Mouse (Mus musculus) hindbrain, embryonic 11.5 days (tissue): ENCODE data around the gene Farp2. TPM values are rescaled to one million over a fixed set of nuclear protein-coding genes. Genes with fewer than 3 reads are reported as not detected.
"Not testable (repeated sequence)": the region's sequence is repeated elsewhere in the genome, so short reads cannot be mapped to it uniquely, and the experiment has no call there.

Source experiments
- ATAC-seq: fragments of 200-750 bp; cut with Nextera tagmentation; 2 replicates; pipeline ENCODE4 v1.8.0; 2017; ENCODE audit warnings: mild to moderate bottlenecking, moderate TSS enrichment, moderate library complexity; ENCODE audit not compliant: low FRiP score
- DNase-seq: peaks from one replicate; pipeline ENCODE4 v3.0.0-alpha.2; 2015; ENCODE audit warnings: low spot score
- H3K27ac ChIP-seq: fragments of 300-500 bp; sonication (generic); 2 replicates; pipeline ENCODE4 v1.5.1; 2014; ENCODE audit warnings: mild to moderate bottlenecking, low read depth, low read length
- H3K27me3 ChIP-seq: fragments of 300-500 bp; sonication (generic); 2 replicates; pipeline ENCODE4 v1.6.1; 2014; ENCODE audit warnings: mild to moderate bottlenecking, low read length, moderate library complexity, mixed read lengths; ENCODE audit not compliant: control insufficient read depth, insufficient read depth
- H3K36me3 ChIP-seq: fragments of 300-500 bp; sonication (generic); 2 replicates; pipeline ENCODE4 v1.6.1; 2014; ENCODE audit warnings: mild to moderate bottlenecking, low read length, moderate library complexity, mixed read lengths; ENCODE audit not compliant: control insufficient read depth, insufficient read depth
- H3K4me1 ChIP-seq: fragments of 300-500 bp; sonication (generic); replicated peaks from 2 replicates; pipeline ENCODE4 v1.6.1; 2014; ENCODE audit warnings: low read length, mixed read lengths; ENCODE audit not compliant: control insufficient read depth, insufficient read depth
- H3K4me2 ChIP-seq: fragments of 300-500 bp; sonication (generic); replicated peaks from 2 replicates; pipeline ENCODE4 v1.6.1; 2014; ENCODE audit warnings: mild to moderate bottlenecking, low read depth, low read length
- H3K4me3 ChIP-seq: fragments of 300-500 bp; sonication (generic); 2 replicates; pipeline ENCODE4 v1.5.1; 2014; ENCODE audit warnings: low read depth, low read length
- H3K9ac ChIP-seq: fragments of 300-500 bp; sonication (generic); 2 replicates; pipeline ENCODE4 v1.6.1; 2014; ENCODE audit warnings: low read depth, low read length
- H3K9me3 ChIP-seq: fragments of 300-500 bp; sonication (generic); 2 replicates; pipeline ENCODE4 v1.6.1; 2016; ENCODE audit warnings: low read length; ENCODE audit not compliant: control insufficient read depth
- WGBS: fragments of 180-500 bp; shearing (Covaris S2); extraction: QIAGEN DNeasy Blood & Tissue Kit; methylation state at CpG from one replicate; pipeline ENCODE4 v1.1.7; 2014; 5-methylcytosine and 5-hydroxymethylcytosine counted together
- polyA plus RNA-seq: library from polyadenylated mRNA; unstranded; fragments of >200 nt; fragmentation: Nextera tagmentation; extraction: Ambion mirVana; gene quantifications from 2 replicates; pipeline ENCODE4 v1.2.1, GENCODE M21; 2014

Gene Farp2
- polyA plus RNA-seq, 1 experiment from 2014 or later = 6.0 TPM

DNA sequence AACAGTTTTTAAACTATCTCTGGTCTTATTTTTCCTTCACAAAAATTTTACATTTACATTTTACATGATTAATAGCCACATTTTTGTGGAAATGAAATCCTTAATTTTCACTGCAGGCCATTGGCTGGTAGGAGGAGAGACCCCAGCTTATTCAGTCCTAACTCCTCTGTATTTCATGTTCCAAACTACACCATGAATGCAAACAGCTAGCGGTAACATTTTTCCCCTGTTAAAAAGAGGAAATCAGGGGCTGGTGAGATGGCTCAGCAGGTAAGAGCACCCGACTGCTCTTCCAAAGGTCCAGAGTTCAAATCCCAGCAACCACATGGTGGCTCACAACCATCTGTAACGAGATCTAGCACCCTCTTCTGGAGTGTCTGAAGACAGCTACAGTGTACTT is 25.6 kb upstream of the Farp2 start:
- H3K27ac ChIP-seq, H3K36me3 ChIP-seq, DNase-seq, ATAC-seq, H3K9me3 ChIP-seq, H3K9ac ChIP-seq, H3K4me2 ChIP-seq, H3K4me3 ChIP-seq, H3K27me3 ChIP-seq, H3K4me1 ChIP-seq: not testable (repeated sequence)
- WGBS = 99% methylated on average over 2 of the region's 3 CpGs

- H3K27ac ChIP-seq = no peak overlapping the region
- H3K4me1 ChIP-seq = no peaks in the 10 kb centered on the region
- H3K27me3 ChIP-seq = no peaks in the 10 kb centered on the region
- no peaks in the 10 kb centered on the region for H3K36me3 ChIP-seq
- no peak overlapping the region for H3K4me2 ChIP-seq
- H3K4me3 ChIP-seq = no peak overlapping the region
- no peak overlapping the region for H3K9ac ChIP-seq
- DNase-seq (no peak), ATAC-seq (no peak)
- H3K9me3 ChIP-seq = no peaks in the 10 kb centered on the region
- WGBS = 89% methylated on average over 3 of the region's 3 CpGs
Measured at GRCm38 (mm10) chr1:93495312-93495711, 16.6 kb upstream of the Farp2 start.

DNA sequence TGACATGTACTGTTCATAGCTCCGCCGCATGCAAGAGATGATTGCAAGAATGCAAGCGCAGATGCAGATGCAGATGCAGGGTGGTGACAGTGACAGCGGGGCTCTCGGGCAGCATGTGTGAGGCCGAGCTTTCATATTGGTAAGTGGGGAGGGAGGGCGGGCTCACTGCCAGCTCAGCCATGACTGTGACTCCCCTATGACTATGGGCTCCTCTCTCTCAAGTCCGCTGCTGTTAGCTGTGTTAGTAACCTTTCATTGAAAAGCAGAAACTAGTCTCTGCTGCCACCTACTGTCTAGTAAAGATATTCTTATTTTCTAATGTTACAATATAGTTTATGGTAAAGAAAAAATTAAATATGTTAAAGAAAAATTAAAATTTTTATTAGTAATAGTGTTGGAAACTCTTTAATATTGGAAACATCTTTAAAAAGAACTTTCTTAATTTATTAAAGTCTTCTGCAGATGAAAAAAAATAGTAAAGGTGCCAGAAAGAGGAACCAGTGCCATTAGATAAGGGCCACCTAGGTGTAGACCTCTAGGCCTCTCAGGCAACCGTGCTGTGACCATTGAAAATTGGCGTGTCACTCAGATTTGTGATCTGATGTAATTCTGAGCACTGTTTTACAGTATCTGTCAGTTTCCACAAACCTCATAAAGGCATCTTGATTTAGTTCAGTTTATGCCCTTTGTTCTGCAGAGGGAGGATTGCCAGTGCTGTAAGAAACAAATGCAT is 4.8 kb upstream of the Farp2 start:
- Histone ChIP-seq H3K9ac (no peak overlapping the region), H3K27me3 (no peaks in the 10 kb centered on the region), H3K4me3 (no peak overlapping the region), H3K27ac (no peak overlapping the region), H3K4me1 (peaks cover 5% of the 10 kb centered on the region; the same call in 1 of the 2 replicates), H3K9me3 (no peaks in the 10 kb centered on the region), H3K36me3 (peaks cover under 1% of the 10 kb centered on the region; the same call in 1 of the 2 replicates), H3K4me2 (no peak overlapping the region)
- ATAC-seq (peak; percentile 52; the same call in 1 of the 2 replicates), DNase-seq (peak; percentile 67)
- 61% methylated on average over 10 of the region's 10 CpGs for WGBS

- H3K9me3 ChIP-seq, H3K4me3 ChIP-seq, DNase-seq, ATAC-seq, H3K27ac ChIP-seq, H3K36me3 ChIP-seq, H3K4me1 ChIP-seq, H3K27me3 ChIP-seq, H3K4me2 ChIP-seq, H3K9ac ChIP-seq: not testable (repeated sequence)
- 45% methylated on average over 1 of the region's 1 CpGs for WGBS
Measured at GRCm38 (mm10) chr1:93508576-93508975, 3.3 kb upstream of the Farp2 start.

GRCm38 (mm10) chr1:93512351-93512690 is 442 bp downstream of the Farp2 start:
- no peaks in the 10 kb centered on the region for H3K27me3 ChIP-seq
- peak overlapping the region; percentile 88 for H3K4me2 ChIP-seq
- H3K9me3 ChIP-seq = no peaks in the 10 kb centered on the region
- 1% methylated on average over 15 of the region's 15 CpGs for WGBS
- peaks cover 5% of the 10 kb centered on the region; the same call in 1 of the 2 replicates for H3K4me1 ChIP-seq
- H3K36me3 ChIP-seq = no peaks in the 10 kb centered on the region
- H3K27ac ChIP-seq = 0 out of 2 replicates have a peak overlapping the region, but pooled peaks have one; percentile 27
- H3K9ac ChIP-seq = peak overlapping the region; percentile 69
- H3K4me3 ChIP-seq = peak overlapping the region; percentile 62
- ATAC-seq = peak; percentile 79
- no peak for DNase-seq

GRCm38 (mm10) chr1:93513221-93513620 is 1.3 kb downstream of the Farp2 start:
- Histone ChIP-seq H3K27me3 (no peaks in the 10 kb centered on the region), H3K27ac (no peak overlapping the region), H3K4me2 (no peak overlapping the region), H3K4me3 (no peak overlapping the region), H3K9ac (no peak overlapping the region), H3K9me3 (no peaks in the 10 kb centered on the region), H3K4me1 (peaks cover 5% of the 10 kb centered on the region; the same call in 1 of the 2 replicates), H3K36me3 (no peaks in the 10 kb centered on the region)
- ATAC-seq (no peak), DNase-seq (no peak)
- WGBS = 78% methylated on average over 14 of the region's 14 CpGs

- Histone ChIP-seq H3K27ac (no peak overlapping the region), H3K9ac (no peak overlapping the region), H3K27me3 (no peaks in the 10 kb centered on the region), H3K4me2 (no peak overlapping the region), H3K4me1 (no peaks in the 10 kb centered on the region), H3K9me3 (no peaks in the 10 kb centered on the region), H3K36me3 (no peaks in the 10 kb centered on the region), H3K4me3 (no peak overlapping the region)
- DNase-seq (no peak), ATAC-seq (no peak)
- 83% methylated on average over 2 of the region's 2 CpGs for WGBS
Measured at GRCm38 (mm10) chr1:93521491-93521890, 9.6 kb downstream of the Farp2 start.

DNA sequence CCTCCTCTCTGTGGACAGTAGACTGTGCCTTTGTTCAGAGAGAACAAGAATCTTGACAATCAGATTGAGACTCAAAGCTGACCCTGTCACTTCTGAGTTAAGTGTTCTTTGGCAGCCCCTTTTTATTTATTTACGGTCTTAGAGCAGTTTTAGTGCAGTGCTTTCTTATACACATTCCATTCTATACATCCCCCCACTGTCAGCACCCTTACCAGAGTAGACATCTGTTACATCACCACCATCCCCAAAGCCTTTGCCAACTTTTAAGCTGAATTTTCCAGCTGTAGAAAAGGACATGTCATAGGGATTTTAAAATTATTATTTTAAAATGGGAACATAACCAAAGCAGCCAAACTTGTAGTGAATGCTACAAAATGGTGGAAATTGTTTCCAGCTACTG is 10.4 kb downstream of the Farp2 start:
- Histone ChIP-seq H3K9ac (no peak overlapping the region), H3K36me3 (no peaks in the 10 kb centered on the region), H3K9me3 (no peaks in the 10 kb centered on the region), H3K4me2 (no peak overlapping the region), H3K27me3 (no peaks in the 10 kb centered on the region), H3K4me1 (no peaks in the 10 kb centered on the region), H3K4me3 (no peak overlapping the region), H3K27ac (no peak overlapping the region)
- ATAC-seq (no peak), DNase-seq (no peak)
- 92% methylated on average over 1 of the region's 1 CpGs for WGBS

DNA sequence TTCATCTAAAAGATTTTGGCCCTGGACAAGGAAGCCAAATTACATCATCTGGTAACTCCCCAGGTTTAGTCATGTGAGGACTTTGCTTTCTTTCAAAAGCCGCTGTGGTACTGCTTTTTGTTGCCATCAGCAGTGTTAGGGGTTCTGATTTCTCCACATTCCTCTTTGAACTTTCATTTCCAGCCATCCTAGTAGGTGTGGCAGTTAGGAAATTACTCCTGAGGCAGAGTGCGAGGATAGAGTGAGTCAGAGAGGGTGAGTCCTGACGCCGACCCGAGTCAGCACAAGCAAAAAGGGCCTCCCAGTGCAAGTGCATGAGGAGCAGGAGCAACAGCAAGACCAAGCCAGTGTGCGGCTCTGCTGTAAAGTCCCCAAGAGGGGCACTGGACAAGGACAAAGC is 17.9 kb downstream of the Farp2 start:
- Histone ChIP-seq H3K27ac (no peak overlapping the region), H3K9ac (no peak overlapping the region), H3K4me1 (no peaks in the 10 kb centered on the region), H3K36me3 (no peaks in the 10 kb centered on the region), H3K4me3 (no peak overlapping the region), H3K27me3 (no peaks in the 10 kb centered on the region), H3K4me2 (no peak overlapping the region), H3K9me3 (no peaks in the 10 kb centered on the region)
- DNase-seq = no peak
- ATAC-seq = no peak
- 88% methylated on average over 6 of the region's 6 CpGs for WGBS
